Mouse (Mus musculus) erythroblast, embryonic 14.5 days (primary cell): ENCODE measurements around the gene Serping1.

Source experiments
- GATA1 ChIP-seq: IDR thresholded peaks from 2 replicates; pipeline ENCODE4 v1.6.1; 2012; ENCODE audit warnings: low read length, inconsistent platforms, mixed read lengths
- TAL1 ChIP-seq: IDR thresholded peaks from 3 replicates; pipeline ENCODE4 v1.6.1; 2012; ENCODE audit warnings: low read length, inconsistent platforms, mixed read lengths

GRCm38 (mm10) chr2:84803963-84804362, 28.7 kb upstream of the Serping1 start:
- no peak for TF ChIP-seq GATA1
- TF ChIP-seq TAL1, result no peak
